Mouse (Mus musculus) myocyte (in vitro differentiated cells): Measurements from ENCODE around the gene Pkd1.

Source experiments
- MYOG ChIP-seq, 3 experiments: IDR thresholded peaks; one replicate each; pipeline ENCODE4 v1.6.1; 2011; ENCODE audit warnings: control low read depth in 2 of 3, low read depth in 2 of 3, mild to moderate bottlenecking in 2 of 3; ENCODE audit not compliant: insufficient read length in 2 of 3, control insufficient read depth in 1 of 3, insufficient read depth in 1 of 3
- POLR2A ChIP-seq: IDR thresholded peaks from one replicate; pipeline ENCODE4 v1.6.1; 2011; ENCODE audit warnings: low read depth, mild to moderate bottlenecking, control low read depth, moderate library complexity; ENCODE audit not compliant: insufficient read length

- TF ChIP-seq MYOG (IDR thresholded peaks at IDR 0.05; ENCODE audit: control insufficient read depth in 1 of 3, insufficient read depth in 1 of 3, insufficient read length in 2 of 3, low read depth in 2 of 3) (no peak), POLR2A (no peak)
Observed at GRCm38 (mm10) chr17:24608874-24609273, 59.2 kb downstream of the Pkd1 start.
